Mouse (Mus musculus) heart, embryonic 13.5 days (tissue): ENCODE data around the gene Wdr31. TPM values are rescaled to one million over a fixed set of nuclear protein-coding genes. Genes with fewer than 3 reads are reported as not detected.
"Not testable (repeated sequence)": the region's sequence is repeated elsewhere in the genome, so short reads cannot be mapped to it uniquely, and the experiment has no call there.

Experiments used
- ATAC-seq: fragments of 200-750 bp; cut with Nextera tagmentation; 2 replicates; pipeline ENCODE4 v1.8.0; 2017; ENCODE audit warnings: moderate TSS enrichment; ENCODE audit not compliant: insufficient number of reproducible peaks, low FRiP score, low TSS enrichment; ENCODE audit errors: extremely low read depth
- H3K27ac ChIP-seq: fragments of 300-500 bp; sonication (generic); replicated peaks from 2 replicates; pipeline ENCODE4 v1.5.1; 2015; ENCODE audit warnings: moderate library complexity, mild to moderate bottlenecking, inconsistent platforms
- H3K27me3 ChIP-seq: fragments of 300-500 bp; sonication (generic); replicated peaks from 2 replicates; pipeline ENCODE4 v1.6.1; 2015; ENCODE audit warnings: mild to moderate bottlenecking, inconsistent platforms
- H3K36me3 ChIP-seq: fragments of 300-500 bp; sonication (generic); 2 replicates; pipeline ENCODE4 v1.6.1; 2015; ENCODE audit warnings: mild to moderate bottlenecking, inconsistent platforms
- H3K4me1 ChIP-seq: fragments of 300-500 bp; sonication (generic); 2 replicates; pipeline ENCODE4 v1.6.1; 2015; ENCODE audit warnings: inconsistent platforms
- H3K4me2 ChIP-seq: fragments of 300-500 bp; sonication (generic); 2 replicates; pipeline ENCODE4 v1.6.1; 2015; ENCODE audit warnings: inconsistent platforms, mild to moderate bottlenecking, moderate library complexity
- H3K4me3 ChIP-seq: fragments of 300-500 bp; sonication (generic); 2 replicates; pipeline ENCODE4 v1.5.1; 2015; ENCODE audit warnings: moderate library complexity, mild to moderate bottlenecking, inconsistent platforms
- H3K9ac ChIP-seq: fragments of 300-500 bp; sonication (generic); 2 replicates; pipeline ENCODE4 v1.6.1; 2015; ENCODE audit warnings: inconsistent platforms, mild to moderate bottlenecking, moderate library complexity
- H3K9me3 ChIP-seq: fragments of 300-500 bp; sonication (generic); 2 replicates; pipeline ENCODE4 v1.6.1; 2016; ENCODE audit warnings: inconsistent platforms
- WGBS: fragments of 180-500 bp; shearing (Covaris S2); methylation state at CpG from one replicate; pipeline ENCODE4 v1.1.7; 2015; ENCODE audit warnings: mixed read lengths; 5-methylcytosine and 5-hydroxymethylcytosine counted together
- polyA plus RNA-seq: library from polyadenylated mRNA; unstranded; fragments of >200 nt; fragmentation: Nextera tagmentation; extraction: Ambion mirVana; gene quantifications from 2 replicates; pipeline ENCODE4 v1.2.1, GENCODE M21; 2015

Wdr31 gene
- polyA plus RNA-seq, 1 experiment from 2014 or later = 3.6 TPM

GRCm38 (mm10) chr4:62495946-62496345, 25.2 kb upstream of the Wdr31 start:
- no peaks in the 10 kb centered on the region for H3K27me3 ChIP-seq
- no peak overlapping the region for H3K9ac ChIP-seq
- peaks cover 20% of the 10 kb centered on the region for H3K4me1 ChIP-seq
- H3K4me2 ChIP-seq = no peak overlapping the region
- no peak overlapping the region for H3K4me3 ChIP-seq
- no peaks in the 10 kb centered on the region for H3K9me3 ChIP-seq
- no peak overlapping the region for H3K27ac ChIP-seq
- peaks cover 30% of the 10 kb centered on the region for H3K36me3 ChIP-seq
- 60% methylated on average over 8 of the region's 8 CpGs for WGBS
- ATAC-seq = no peak

GRCm38 (mm10) chr4:62494230-62494629, 23.5 kb upstream of the Wdr31 start:
- no peak overlapping the region for H3K9ac ChIP-seq
- H3K4me1 ChIP-seq = peaks cover 17% of the 10 kb centered on the region
- peaks cover 19% of the 10 kb centered on the region for H3K36me3 ChIP-seq
- H3K9me3 ChIP-seq = no peaks in the 10 kb centered on the region
- 58% methylated on average over 9 of the region's 9 CpGs for WGBS
- H3K4me2 ChIP-seq = no peak overlapping the region
- ATAC-seq = no peak
- no peak overlapping the region for H3K4me3 ChIP-seq
- no peak overlapping the region for H3K27ac ChIP-seq
- no peaks in the 10 kb centered on the region for H3K27me3 ChIP-seq

- peaks cover 17% of the 10 kb centered on the region for H3K4me1 ChIP-seq
- peaks cover 4% of the 10 kb centered on the region for H3K36me3 ChIP-seq
- 64% methylated on average over 2 of the region's 2 CpGs for WGBS
- H3K4me3 ChIP-seq = no peak overlapping the region
- H3K9ac ChIP-seq = no peak overlapping the region
- H3K4me2 ChIP-seq = no peak overlapping the region
- ATAC-seq = no peak
- H3K27me3 ChIP-seq = no peaks in the 10 kb centered on the region
- H3K27ac ChIP-seq = no peak overlapping the region
- H3K9me3 ChIP-seq = no peaks in the 10 kb centered on the region
These were observed 22.0 kb upstream of the Wdr31 start for GRCm38 (mm10) chr4:62492682-62493081.

GRCm38 (mm10) chr4:62487914-62488313, 17.2 kb upstream of the Wdr31 start:
- Histone ChIP-seq H3K9me3 (no peaks in the 10 kb centered on the region), H3K4me2 (no peak overlapping the region), H3K4me1 (no peaks in the 10 kb centered on the region), H3K9ac (no peak overlapping the region), H3K36me3 (no peaks in the 10 kb centered on the region), H3K27me3 (no peaks in the 10 kb centered on the region), H3K27ac (no peak overlapping the region), H3K4me3 (no peak overlapping the region)
- 74% methylated on average over 2 of the region's 2 CpGs for WGBS
- no peak for ATAC-seq

GRCm38 (mm10) chr4:62487172-62487571, 16.5 kb upstream of the Wdr31 start:
- WGBS = 83% methylated on average over 5 of the region's 5 CpGs
- H3K36me3 ChIP-seq = no peaks in the 10 kb centered on the region

GRCm38 (mm10) chr4:62486162-62486696, 15.5 kb upstream of the Wdr31 start:
- Histone ChIP-seq H3K9me3 (no peaks in the 10 kb centered on the region), H3K27ac (no peak overlapping the region), H3K4me1 (no peaks in the 10 kb centered on the region), H3K4me3 (no peak overlapping the region), H3K27me3 (peaks cover 14% of the 10 kb centered on the region; the same call in 1 of the 2 replicates), H3K4me2 (no peak overlapping the region), H3K36me3 (no peaks in the 10 kb centered on the region), H3K9ac (no peak overlapping the region)
- WGBS = 87% methylated on average over 15 of the region's 15 CpGs
- ATAC-seq = no peak

More at GRCm38 (mm10) chr4:62487172-62487571, 16.5 kb upstream of the Wdr31 start:
- ATAC-seq = no peak
- no peaks in the 10 kb centered on the region for H3K4me1 ChIP-seq
- H3K27me3 ChIP-seq = peaks cover 5% of the 10 kb centered on the region; the same call in 1 of the 2 replicates
- H3K9me3 ChIP-seq = no peaks in the 10 kb centered on the region
- H3K4me3 ChIP-seq = no peak overlapping the region
- H3K27ac ChIP-seq = no peak overlapping the region
- no peak overlapping the region for H3K4me2 ChIP-seq
- H3K9ac ChIP-seq = no peak overlapping the region

- Histone ChIP-seq H3K4me2 (no peak overlapping the region), H3K4me1 (no peaks in the 10 kb centered on the region; the same call in 1 of the 2 replicates), H3K36me3 (no peaks in the 10 kb centered on the region), H3K9ac (no peak overlapping the region), H3K27ac (no peak overlapping the region), H3K9me3 (no peaks in the 10 kb centered on the region), H3K4me3 (no peak overlapping the region), H3K27me3 (peaks cover 20% of the 10 kb centered on the region)
- 76% methylated on average over 8 of the region's 8 CpGs for WGBS
- ATAC-seq = no peak
These were observed 14.9 kb upstream of the Wdr31 start for GRCm38 (mm10) chr4:62485450-62486161.

GRCm38 (mm10) chr4:62484928-62485327, 14.2 kb upstream of the Wdr31 start:
- Histone ChIP-seq H3K4me2 (no peak overlapping the region), H3K36me3 (no peaks in the 10 kb centered on the region), H3K27ac (no peak overlapping the region), H3K4me1 (peaks cover 3% of the 10 kb centered on the region), H3K9ac (no peak overlapping the region), H3K4me3 (no peak overlapping the region), H3K9me3 (no peaks in the 10 kb centered on the region), H3K27me3 (peaks cover 24% of the 10 kb centered on the region)
- ATAC-seq = no peak
- 80% methylated on average over 3 of the region's 3 CpGs for WGBS

- Histone ChIP-seq H3K9me3 (no peaks in the 10 kb centered on the region), H3K4me2 (no peak overlapping the region), H3K4me1 (peaks cover 13% of the 10 kb centered on the region), H3K27me3 (peaks cover 52% of the 10 kb centered on the region), H3K9ac (no peak overlapping the region), H3K36me3 (no peaks in the 10 kb centered on the region), H3K27ac (no peak overlapping the region), H3K4me3 (no peak overlapping the region)
- ATAC-seq = no peak
- 34% methylated on average over 10 of the region's 10 CpGs for WGBS
These were observed 10.3 kb upstream of the Wdr31 start for GRCm38 (mm10) chr4:62480709-62481605.

- peak; percentile 80 for ATAC-seq
- Histone ChIP-seq H3K4me1 (peaks cover 13% of the 10 kb centered on the region), H3K4me2 (peak within 1 kb of the TSS; percentile 93), H3K27ac (no peak within 1 kb of the TSS), H3K9ac (peak within 1 kb of the TSS; percentile 71), H3K27me3 (peaks cover 55% of the 10 kb centered on the region), H3K9me3 (no peaks in the 10 kb centered on the region), H3K4me3 (peak within 1 kb of the TSS; percentile 59), H3K36me3 (no peaks in the 10 kb centered on the region)
- 2% methylated on average over 66 of the region's 71 CpGs for WGBS
These were observed 9.4 kb upstream of the Wdr31 start, which contains the start of gene Bspry for GRCm38 (mm10) chr4:62479937-62480708. Gene Bspry (plus strand): TSS chr4:62480053.

- not testable (repeated sequence) for H3K9me3 ChIP-seq, ATAC-seq, H3K27ac ChIP-seq, H3K36me3 ChIP-seq
- 12% methylated on average over 11 of the region's 11 CpGs for WGBS
- peaks cover 13% of the 10 kb centered on the region for H3K4me1 ChIP-seq
- peaks cover 55% of the 10 kb centered on the region for H3K27me3 ChIP-seq
- peak overlapping the region; percentile 71 for H3K9ac ChIP-seq
- peak overlapping the region; percentile 93 for H3K4me2 ChIP-seq
- H3K4me3 ChIP-seq = peak overlapping the region; percentile 59
These were observed 8.9 kb upstream of the Wdr31 start for GRCm38 (mm10) chr4:62479593-62479936.
